Mouse (Mus musculus): ENCODE measurements at regions not wholly inside any gene's neighbourhood (a gene's known extent, or its start where the extent isn't known, plus 50 kb on each side); places are given as distances from the start of the nearest gene placed in this dataset.
A peak's percentile ranks its signal among the peaks of the same experiment; 100 is the strongest.

DNA sequence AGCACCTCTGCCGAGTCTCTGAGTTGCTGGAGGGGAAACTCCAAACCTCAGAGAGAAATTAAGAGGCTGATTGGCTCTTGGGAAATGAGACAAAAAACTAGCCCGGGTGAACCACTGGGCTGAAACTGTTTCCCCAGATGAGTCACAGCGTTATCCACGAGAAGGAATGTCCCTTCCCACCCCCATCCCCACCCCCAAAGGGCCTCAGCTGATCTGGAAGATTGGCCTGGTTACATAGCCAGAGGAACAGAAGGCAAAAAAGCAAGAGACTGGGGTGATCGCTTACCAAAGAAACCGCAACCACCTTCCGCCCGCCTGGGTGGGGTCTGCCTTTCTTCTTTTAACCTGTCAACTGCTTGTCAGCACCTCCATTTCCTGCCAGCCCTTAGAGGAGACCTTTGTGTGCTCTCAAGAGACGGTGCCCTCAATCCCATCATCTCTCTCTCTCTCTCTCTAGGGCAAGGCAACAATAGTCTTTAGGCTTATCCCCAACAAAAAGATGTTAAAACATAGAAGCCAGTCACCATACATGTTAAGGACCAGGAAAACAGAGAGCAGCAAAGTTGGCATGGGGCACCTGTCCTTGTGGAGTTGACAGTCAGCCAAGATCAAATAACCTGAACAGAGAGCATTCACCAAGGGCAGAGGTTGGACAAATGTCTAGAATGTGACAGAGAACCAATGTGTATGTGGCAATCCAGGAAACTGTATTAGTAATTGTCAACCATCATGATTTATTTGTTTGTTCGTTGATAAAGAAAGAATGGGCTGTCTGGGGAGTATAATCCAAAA lies 244.4 kb downstream of the Rplp1 start:
- peak; percentile 63 for DNase-seq

DNA sequence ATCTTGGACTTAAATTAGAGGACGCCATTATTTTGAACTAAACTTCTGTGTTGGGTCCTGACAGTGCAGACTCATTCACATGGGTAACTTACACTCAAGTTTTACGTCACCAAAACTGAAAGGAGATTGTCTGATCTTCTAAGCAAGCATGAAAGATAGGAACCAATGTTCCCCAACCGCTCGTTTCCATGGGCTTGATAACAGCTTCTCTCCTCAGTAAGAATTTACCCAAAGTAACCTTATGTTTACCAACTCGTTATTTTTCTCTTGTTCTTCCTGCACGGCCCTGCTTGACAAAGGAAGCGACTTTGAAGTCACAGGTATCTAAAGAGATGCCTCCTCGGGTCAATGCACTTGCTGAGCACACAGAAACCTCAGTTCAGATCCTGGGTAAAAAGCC lies 245.6 kb downstream of the Rplp1 start:
- no peak for DNase-seq

DNA sequence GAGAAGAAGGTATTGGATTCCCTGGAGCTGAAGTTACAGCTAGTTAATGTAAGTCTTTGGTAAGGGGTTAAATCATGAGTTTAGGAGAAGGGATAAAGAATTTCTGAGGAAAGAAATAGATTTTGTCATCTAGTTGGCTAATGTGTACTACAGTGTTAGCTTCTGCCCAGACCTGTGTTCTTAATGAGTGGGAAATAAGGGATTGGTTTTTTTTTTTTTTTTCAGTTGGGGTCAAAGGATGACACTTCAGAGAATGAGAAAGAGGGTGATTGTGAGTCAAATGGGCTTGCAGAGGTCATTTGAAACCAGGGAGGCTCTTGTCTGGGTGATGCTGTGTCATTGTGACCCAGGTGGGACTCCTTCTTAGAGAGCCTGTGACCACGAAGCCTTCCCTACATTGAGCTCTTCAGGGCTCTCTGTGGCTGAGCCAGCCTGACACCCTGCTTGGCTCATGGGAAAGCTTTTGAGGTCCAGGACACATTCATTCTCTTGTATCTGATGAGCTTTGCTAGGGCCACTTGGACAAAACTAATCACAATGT lies 246.1 kb downstream of the Rplp1 start:
- DNase-seq: no peak

GRCm38 (mm10) chr9:61667453-61668074 lies 246.8 kb downstream of the Rplp1 start:
- no peak for DNase-seq

DNA sequence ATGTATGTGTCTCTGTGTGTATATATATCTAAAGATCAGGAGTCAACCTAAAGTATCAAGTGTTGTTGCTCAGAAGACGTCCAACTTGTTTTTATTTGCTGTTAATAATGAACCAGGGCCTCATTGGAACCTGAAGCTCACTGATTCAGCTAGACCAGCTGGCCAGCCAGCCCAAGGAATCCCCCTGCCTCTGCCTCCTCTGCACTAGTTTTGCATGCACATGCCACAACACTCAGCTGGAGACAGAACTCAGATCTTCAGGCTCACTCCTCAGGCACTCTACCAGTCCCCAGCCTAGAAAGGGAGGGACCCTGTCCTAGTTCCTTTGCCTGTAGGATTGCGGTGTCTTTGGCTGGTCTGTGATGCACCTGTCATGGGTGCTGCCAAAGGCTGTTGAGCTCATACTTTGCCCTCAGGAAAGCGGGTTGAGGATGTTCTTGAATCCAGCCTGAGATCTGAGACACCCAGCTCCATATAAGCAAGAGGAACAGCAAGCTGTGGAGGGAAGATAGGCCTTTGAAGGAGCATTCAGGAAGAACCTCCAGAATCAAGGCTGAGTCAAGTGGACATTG lies 247.5 kb downstream of the Rplp1 start:
- no peak for DNase-seq

GRCm38 (mm10) chr9:61666118-61666517 lies 248.2 kb downstream of the Rplp1 start:
- DNase-seq: no peak

DNA sequence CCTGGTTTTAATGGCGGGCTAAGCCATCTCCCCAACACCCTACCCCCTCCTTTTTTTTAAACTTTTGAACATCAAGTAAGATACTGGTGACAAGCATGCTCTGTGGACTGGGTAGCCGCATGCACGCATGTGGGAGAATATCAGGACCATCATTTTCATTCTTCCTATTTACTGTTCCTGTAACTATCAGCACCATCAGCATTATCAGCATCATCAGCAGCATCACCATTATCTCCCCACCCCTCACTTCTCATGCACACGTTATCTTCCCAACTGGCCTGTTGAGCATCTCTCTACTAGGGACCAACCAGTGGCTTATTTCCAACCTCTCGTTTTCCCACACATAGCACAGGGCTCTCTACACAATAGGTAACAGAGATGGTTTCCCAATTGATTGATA lies 249.1 kb downstream of the Rplp1 start:
- no peak for DNase-seq

DNA sequence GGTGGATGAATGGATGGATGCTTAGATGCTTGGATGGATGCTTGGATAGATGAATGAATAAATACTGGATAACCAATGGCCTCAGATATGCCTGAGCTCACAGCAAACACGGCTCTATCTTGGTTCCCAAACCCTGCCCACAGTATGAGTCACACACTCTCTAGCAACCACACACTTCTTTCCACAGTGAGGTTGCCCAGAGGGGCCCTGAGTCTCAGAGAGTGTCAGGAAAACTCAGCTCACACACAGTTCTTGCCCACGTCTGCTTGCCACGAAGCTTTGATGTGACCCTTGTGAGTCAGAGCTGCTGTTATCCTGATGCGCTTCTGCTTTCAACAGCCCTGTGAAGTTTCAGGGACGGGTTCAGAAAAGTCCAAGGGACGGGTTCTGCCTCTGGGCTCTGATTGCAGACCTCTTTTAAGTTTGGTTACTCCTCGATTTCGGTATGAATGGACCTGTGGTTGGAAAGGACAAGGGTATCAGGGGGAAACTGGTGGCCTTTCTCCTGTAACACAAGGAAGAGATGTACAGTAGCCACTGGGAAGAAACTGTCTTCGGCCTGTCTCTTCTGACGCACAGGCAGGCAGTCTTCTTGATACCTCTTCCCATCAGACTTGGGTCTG lies 250.2 kb downstream of the Rplp1 start:
- DNase-seq: no peak

GRCm38 (mm10) chr9:61662055-61663028 lies 252.0 kb downstream of the Rplp1 start:
- no peak for DNase-seq

DNA sequence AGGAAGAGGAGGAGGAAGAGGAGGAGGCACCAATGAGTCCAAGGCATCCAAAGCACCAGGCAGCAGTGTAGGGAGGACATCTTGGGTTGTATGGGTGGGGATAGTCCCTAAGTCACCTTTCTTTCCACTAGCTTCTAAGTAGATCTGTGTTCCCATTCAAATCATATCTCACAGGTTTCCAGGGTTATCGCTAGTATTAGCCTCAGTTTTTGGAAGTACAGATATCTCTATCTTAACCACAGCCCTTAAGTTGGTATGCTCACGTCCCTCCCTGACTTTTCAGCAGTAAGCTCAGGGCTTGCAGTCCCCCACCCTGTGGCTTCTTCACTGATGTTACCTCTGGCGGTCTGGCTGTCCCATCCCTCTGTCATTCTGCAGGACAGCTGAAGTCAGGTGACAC lies 254.2 kb downstream of the Rplp1 start:
- DNase-seq: no peak

- DNase-seq: no peak
Measured at GRCm38 (mm10) chr9:61657996-61658395, 256.3 kb downstream of the Rplp1 start.

- DNase-seq: peak; percentile 34
Measured at GRCm38 (mm10) chr9:61655433-61655981, 258.8 kb downstream of the Rplp1 start.

DNA sequence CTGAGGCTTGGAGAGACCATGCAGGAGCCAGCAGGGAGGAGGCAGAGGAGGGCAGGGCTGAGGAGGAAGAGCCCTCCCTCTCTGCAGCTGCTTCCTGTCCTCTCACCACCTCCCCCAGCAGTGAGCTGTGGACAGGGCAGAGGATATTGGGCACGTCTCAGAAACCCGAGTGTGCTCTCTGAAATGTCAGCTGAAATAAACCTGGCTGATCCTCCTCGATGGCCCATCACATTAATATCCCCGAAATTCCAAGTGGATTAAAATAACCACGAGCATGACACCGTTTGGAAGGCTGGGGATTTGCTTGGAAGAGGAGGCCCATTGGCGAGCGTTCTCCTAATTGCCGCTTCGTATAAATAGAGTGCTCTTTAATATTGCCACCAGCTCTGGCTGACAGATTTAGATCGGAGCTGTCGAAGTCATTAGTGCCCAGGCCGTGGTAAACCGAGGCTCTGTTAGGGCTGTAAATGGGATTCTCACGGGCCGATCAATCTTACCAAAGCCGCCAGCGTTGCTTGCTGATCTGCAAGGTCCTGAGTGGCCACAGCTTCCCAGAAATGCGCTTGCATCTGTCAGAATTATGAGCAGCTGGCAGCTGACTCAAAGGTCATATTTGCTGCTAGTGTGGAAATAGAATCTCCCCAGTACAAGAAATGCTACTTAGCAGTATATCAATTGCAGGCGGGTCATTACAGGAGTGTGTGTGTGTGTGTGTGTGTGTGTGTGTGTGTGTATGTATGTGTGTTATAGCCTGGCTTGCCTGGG lies 268.5 kb downstream of the Rplp1 start:
- peak; percentile 70 for DNase-seq

DNA sequence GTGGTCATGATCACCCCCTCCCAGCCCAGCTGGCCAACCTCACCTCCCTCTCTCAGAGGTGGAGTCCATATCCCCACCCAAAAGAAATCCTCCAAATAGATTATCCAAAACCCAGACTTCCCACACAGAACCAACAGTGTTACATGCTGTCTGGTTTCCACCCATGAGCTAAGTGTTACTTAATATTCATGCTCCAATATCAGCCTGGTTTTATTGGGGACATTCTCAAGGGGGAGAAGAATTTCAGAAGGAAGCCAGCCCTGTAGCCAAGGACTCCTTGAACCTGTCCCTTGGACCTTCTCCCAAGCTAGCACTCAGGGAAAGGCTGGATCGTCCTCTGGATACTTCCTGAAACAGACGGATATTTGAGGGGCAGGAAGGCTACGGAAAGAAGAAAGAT lies 268.6 kb downstream of the Tle3 start:
- no peak for DNase-seq

- DNase-seq: no peak
Measured at GRCm38 (mm10) chr9:61638908-61639307, 266.7 kb downstream of the Tle3 start.

GRCm38 (mm10) chr9:61633936-61634335 lies 261.8 kb downstream of the Tle3 start:
- no peak for DNase-seq

DNA sequence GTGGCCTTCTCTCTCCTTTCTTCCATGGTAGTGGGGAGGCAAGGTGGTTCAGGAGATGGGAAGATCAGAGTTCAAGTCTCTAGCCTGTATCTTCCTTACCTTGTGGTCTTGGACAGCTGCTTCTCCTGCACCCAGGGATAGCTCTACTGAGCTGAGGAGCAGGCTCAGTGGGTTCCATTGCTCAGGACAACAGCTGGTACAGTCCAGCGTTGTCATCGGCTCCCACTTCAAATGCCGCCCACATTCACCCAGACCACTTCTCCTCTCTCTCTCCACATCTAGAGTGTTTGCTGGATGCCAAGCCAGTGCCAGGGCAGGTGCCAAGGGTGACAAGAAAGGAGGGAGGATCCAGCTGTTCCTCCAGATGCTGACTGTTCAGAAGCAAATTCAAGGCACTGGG lies 260.4 kb downstream of the Tle3 start:
- DNase-seq: no peak

DNA sequence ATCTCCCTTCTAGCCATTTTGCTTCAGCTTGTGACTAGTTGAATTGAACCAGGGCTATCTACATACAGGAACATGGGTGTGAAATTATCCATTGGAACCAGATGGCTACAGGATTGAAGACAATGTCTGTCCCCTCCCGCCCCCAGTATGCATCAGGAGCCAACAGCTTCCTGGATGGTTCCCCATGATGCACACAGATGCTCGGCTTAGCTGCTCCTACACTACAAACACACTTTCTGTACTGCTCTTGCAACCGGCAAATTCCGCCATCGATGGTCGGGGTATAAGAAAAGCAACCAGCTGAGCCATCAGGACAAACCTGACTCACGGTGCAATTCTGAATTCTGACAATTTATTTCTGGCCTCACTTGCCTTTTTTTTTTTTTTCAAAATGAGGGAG lies 258.9 kb downstream of the Tle3 start:
- no peak for DNase-seq

DNA sequence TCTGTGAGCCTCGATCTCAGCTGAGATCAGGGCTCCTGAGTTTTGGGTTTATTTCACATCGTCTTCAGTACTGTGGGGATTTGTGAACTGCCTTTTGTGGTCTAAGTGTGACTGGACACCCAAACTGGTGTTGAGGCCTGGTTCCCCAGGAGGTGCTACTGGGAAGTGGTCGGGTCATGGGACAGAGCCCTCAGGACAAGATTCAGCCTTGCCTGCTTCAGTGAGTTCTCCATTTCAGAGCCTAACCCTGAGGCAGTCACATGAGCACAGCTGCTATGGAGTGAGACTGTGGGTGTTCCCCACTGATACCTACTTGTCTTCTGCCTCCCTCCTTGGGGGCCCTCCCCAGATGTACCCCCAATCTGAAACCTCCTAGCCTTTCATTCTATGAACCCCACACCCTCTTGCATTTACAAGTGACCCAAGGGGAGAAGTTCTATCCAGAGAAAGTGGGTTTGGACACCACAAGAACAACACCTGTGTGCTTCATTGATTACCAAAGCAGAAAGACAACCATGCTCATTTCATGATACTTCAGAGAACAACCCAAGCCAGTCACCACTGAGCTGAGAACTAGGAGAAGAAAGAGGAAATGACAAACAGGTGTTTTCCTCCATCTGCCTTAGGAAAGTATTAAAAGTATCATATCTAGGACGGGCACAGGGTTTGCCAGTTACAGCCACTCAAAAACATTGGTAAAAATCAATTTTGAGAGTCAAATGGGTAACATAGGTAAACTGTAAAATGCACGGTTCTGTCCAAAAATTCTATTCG lies 255.8 kb downstream of the Tle3 start:
- DNase-seq: no peak

DNA sequence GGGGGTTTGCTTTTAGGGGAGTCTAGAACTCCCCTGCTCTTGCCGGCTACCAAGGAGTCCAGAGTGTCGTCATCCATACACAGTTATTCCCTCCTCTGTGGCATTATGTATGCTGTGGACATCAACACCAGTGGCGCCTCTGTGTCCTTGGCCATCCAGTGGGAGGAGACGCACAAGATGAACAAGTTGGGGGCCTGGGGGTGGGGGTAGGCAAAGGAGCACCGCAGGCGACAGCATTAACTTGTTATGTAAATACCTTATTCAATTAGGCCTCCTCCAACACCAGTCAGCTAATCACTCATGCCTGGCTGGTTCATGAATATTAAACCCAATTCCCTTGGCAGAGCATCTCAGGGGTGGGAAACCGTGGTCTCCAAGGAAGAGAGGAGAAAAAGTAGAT lies 250.8 kb downstream of the Tle3 start:
- no peak for DNase-seq
